Mouse (Mus musculus): Measurements from ENCODE around the gene Cfc1.

GRCm38 (mm10) chr1:34571431-34571830, 36.0 kb downstream of the Cfc1 start:
- no peak for TF ChIP-seq CTCF (IDR thresholded peaks at IDR 0.05; ENCODE audit: insufficient read depth, low read length)
- TF ChIP-seq POLR2A (IDR thresholded peaks at IDR 0.05; ENCODE audit: borderline replicate concordance, extremely low read depth, low read depth, low read length) = no peak

All from lung, adult 2 months (tissue).